Comparison of ENCODE assay signal across 8 mouse cellular contexts in the genomic region with DNA sequence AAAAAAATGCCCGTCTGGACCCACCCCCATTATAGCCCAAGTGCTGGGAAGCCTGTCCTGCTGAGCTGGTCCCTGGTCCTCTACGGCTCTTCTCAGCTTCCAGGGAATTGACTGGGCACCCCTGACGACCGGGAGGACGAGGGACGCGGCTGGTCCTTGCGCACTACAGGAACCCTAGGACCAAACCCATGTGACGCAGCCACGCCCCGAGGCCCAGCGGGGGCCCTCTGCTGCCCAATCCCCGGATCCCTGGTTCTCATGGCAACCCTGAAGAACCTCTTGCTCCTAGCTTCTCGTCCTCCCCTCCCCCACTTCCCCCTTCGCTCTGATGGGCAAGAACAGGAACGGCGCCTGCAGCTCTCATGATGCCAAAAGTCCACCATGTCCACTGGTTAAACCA. TPM values are rescaled to one million over a fixed set of nuclear protein-coding genes. Genes with fewer than 3 reads are reported as not detected.
DNase-seq lines count a peak whose midpoint lies in the region; ATAC-seq lines count a peak whose summit lies in the region.

No protein-coding gene starts in this region.

- H3K27ac ChIP-seq in heart, embryonic 13.5 days (replicated peaks), result no peak overlapping the region

- DNase-seq in heart, adult 18-20 months, result no peak
- peak; percentile 68 for DNase-seq in cerebellum, adult 8-10 months
- peak; percentile 39 to 56 for DNase-seq in frontal cortex, postnatal 36 days (ENCODE audit: low spot score in 2 of 2)
- DNase-seq in left cerebral cortex, postnatal 25 days (ENCODE audit: low spot score in 2 of 2), result peak; percentile 44 to 67
- DNase-seq in right cerebral cortex, adult 2 months (ENCODE audit: low spot score in 2 of 2), result peak; percentile 32 to 43
- DNase-seq in kidney, adult 11 months, result no peak

- H3K4me2 ChIP-seq in heart, embryonic 13.5 days, result peak overlapping the region; percentile 65

- H3K9me3 ChIP-seq in heart, embryonic 13.5 days, result peaks cover 30% of the 10 kb centered on the region

- WGBS in heart, embryonic 13.5 days, result 56% methylated on average over 17 of the region's 17 CpGs

- peaks cover 83% of the 10 kb centered on the region for H3K36me3 ChIP-seq in heart, embryonic 13.5 days

- peaks cover 91% of the 10 kb centered on the region for H3K27me3 ChIP-seq in heart, embryonic 13.5 days (replicated peaks)

- peaks cover 19% of the 10 kb centered on the region for H3K4me1 ChIP-seq in heart, embryonic 13.5 days

- no peak overlapping the region for H3K9ac ChIP-seq in heart, embryonic 13.5 days

- no peak for ATAC-seq in heart, embryonic 13.5 days (ENCODE audit: extremely low read depth, insufficient number of reproducible peaks, low FRiP score, low TSS enrichment)
- no peak for ATAC-seq in inflammation-experienced regulatory T-cells, adult 6 months

- peak overlapping the region; percentile 38 for H3K4me3 ChIP-seq in heart, embryonic 13.5 days

- intact Hi-C loops in left cerebral cortex, postnatal 25 days (cut with DNase I), result loop anchor here (5.0 to 10.0 kb wide), 2 partner anchors 316 to 508 kb away; no protein-coding TSS in a partner anchor

RNA-seq across cellular contexts. Expression of gene Grb10, which starts 11.8 kb away (rescaled TPM):
- polyA plus RNA-seq in heart, embryonic 13.5 days (2015; fragmentation: Nextera tagmentation; extraction: Ambion mirVana), result 494 and 545 TPM in 2 replicates
- 10 to 100 TPM; 55.7 to 65.7 TPM for total RNA-seq in heart, adult 18-20 months (2021)
- total RNA-seq in left cerebral cortex, postnatal 25 days (2021), result 10 to 100 TPM; 29.5 to 43.0 TPM
- polyA plus RNA-seq in inflammation-experienced regulatory T-cells, adult 6 months (2017; shearing (Covaris generic)), result not detected

Comparison
In these comparisons a context has a peak if more than half of its experiments do, and no peak if none do; other contexts are left out.
1. DNase-seq: peak in cerebellum, adult 8-10 months (single experiment), frontal cortex, postnatal 36 days (2 of 2), left cerebral cortex, postnatal 25 days (2 of 2) and right cerebral cortex, adult 2 months (2 of 2); none in heart, adult 18-20 months (0 of 2) and kidney, adult 11 months (single experiment).